Mouse (Mus musculus) lung, embryonic 16.5 days (tissue): ENCODE results near the gene Sema7a. TPM values are rescaled to one million over a fixed set of nuclear protein-coding genes. Genes with fewer than 3 reads are reported as not detected.
A peak's percentile ranks its signal among the peaks of the same experiment; 100 is the strongest.

Experiments used
- ATAC-seq: fragments of 200-750 bp; cut with Nextera tagmentation; 2 replicates; pipeline ENCODE4 v1.8.0; 2017; ENCODE audit warnings: low read depth, mild to moderate bottlenecking, moderate library complexity
- H3K27ac ChIP-seq: fragments of 300-500 bp; sonication (generic); 2 replicates; pipeline ENCODE4 v1.5.1; 2014; ENCODE audit warnings: mild to moderate bottlenecking, control low read depth, low read length
- H3K27me3 ChIP-seq: fragments of 300-500 bp; sonication (generic); 2 replicates; pipeline ENCODE4 v1.6.1; 2014; ENCODE audit warnings: low read depth, low read length, mixed read lengths; ENCODE audit not compliant: control insufficient read depth, insufficient read depth
- H3K36me3 ChIP-seq: fragments of 300-500 bp; sonication (generic); 2 replicates; pipeline ENCODE4 v1.6.1; 2014; ENCODE audit warnings: low read length; ENCODE audit not compliant: control insufficient read depth, insufficient read depth
- H3K4me1 ChIP-seq: fragments of 300-500 bp; sonication (generic); replicated peaks from 2 replicates; pipeline ENCODE4 v1.6.1; 2014; ENCODE audit warnings: low read length, mixed read lengths; ENCODE audit not compliant: control insufficient read depth, insufficient read depth
- H3K4me2 ChIP-seq: fragments of 300-500 bp; sonication (generic); 2 replicates; pipeline ENCODE4 v1.6.1; 2014; ENCODE audit warnings: low read depth, low read length, control low read depth
- H3K4me3 ChIP-seq: fragments of 300-500 bp; sonication (generic); 2 replicates; pipeline ENCODE4 v1.5.1; 2014; ENCODE audit warnings: mild to moderate bottlenecking, low read length, control low read depth
- H3K9ac ChIP-seq: fragments of 300-500 bp; sonication (generic); 2 replicates; pipeline ENCODE4 v1.6.1; 2014; ENCODE audit warnings: low read length, control low read depth
- H3K9me3 ChIP-seq: fragments of 300-500 bp; sonication (generic); 2 replicates; pipeline ENCODE4 v1.6.1; 2016; ENCODE audit warnings: low read length; ENCODE audit not compliant: control insufficient read depth
- WGBS: fragments of 180-500 bp; shearing (Covaris S2); extraction: QIAGEN DNeasy Blood & Tissue Kit; methylation state at CpG from one replicate; pipeline ENCODE4 v1.1.7; 2014; 5-methylcytosine and 5-hydroxymethylcytosine counted together
- polyA plus RNA-seq: library from polyadenylated mRNA; unstranded; fragments of >200 nt; fragmentation: Nextera tagmentation; extraction: Ambion mirVana; gene quantifications from 2 replicates; pipeline ENCODE4 v1.2.1, GENCODE M21; 2015

Gene Sema7a
- polyA plus RNA-seq, 1 experiment from 2014 or later: 0.74 TPM

- Histone ChIP-seq H3K9me3 (no peaks in the 10 kb centered on the region), H3K36me3 (no peaks in the 10 kb centered on the region), H3K4me1 (no peaks in the 10 kb centered on the region), H3K9ac (no peak overlapping the region), H3K27me3 (no peaks in the 10 kb centered on the region), H3K4me2 (no peak overlapping the region), H3K4me3 (no peak overlapping the region), H3K27ac (no peak overlapping the region)
- no peak for ATAC-seq
- 72% methylated on average over 10 of the region's 10 CpGs for WGBS
Measured at GRCm38 (mm10) chr9:57980570-57980969, 40.7 kb downstream of the Sema7a start.

- no peak for ATAC-seq
- Histone ChIP-seq H3K4me2 (no peak overlapping the region), H3K27me3 (no peaks in the 10 kb centered on the region), H3K9me3 (no peaks in the 10 kb centered on the region), H3K27ac (no peak overlapping the region), H3K4me3 (no peak overlapping the region), H3K4me1 (no peaks in the 10 kb centered on the region), H3K36me3 (no peaks in the 10 kb centered on the region), H3K9ac (no peak overlapping the region)
- WGBS: 85% methylated on average over 8 of the region's 8 CpGs
Measured at GRCm38 (mm10) chr9:57985304-57985703, 45.4 kb downstream of the Sema7a start.

- H3K36me3 ChIP-seq: no peaks in the 10 kb centered on the region
- no peak overlapping the region for H3K4me3 ChIP-seq
Measured at GRCm38 (mm10) chr9:57986293-57986692, 46.4 kb downstream of the Sema7a start.

GRCm38 (mm10) chr9:57988098-57988497, 48.2 kb downstream of the Sema7a start:
- no peaks in the 10 kb centered on the region for H3K9me3 ChIP-seq
- no peaks in the 10 kb centered on the region for H3K36me3 ChIP-seq
- no peaks in the 10 kb centered on the region for H3K27me3 ChIP-seq
- no peak overlapping the region for H3K9ac ChIP-seq
- no peak overlapping the region for H3K27ac ChIP-seq
- H3K4me1 ChIP-seq: no peaks in the 10 kb centered on the region
- H3K4me2 ChIP-seq: no peak overlapping the region
- 80% methylated on average over 2 of the region's 2 CpGs for WGBS
- no peak for ATAC-seq
- no peak overlapping the region for H3K4me3 ChIP-seq

More at GRCm38 (mm10) chr9:57986293-57986692, 46.4 kb downstream of the Sema7a start:
- H3K9ac ChIP-seq: no peak overlapping the region
- no peaks in the 10 kb centered on the region for H3K9me3 ChIP-seq
- H3K4me2 ChIP-seq: no peak overlapping the region
- no peak for ATAC-seq
- WGBS: 51% methylated on average over 7 of the region's 7 CpGs
- no peaks in the 10 kb centered on the region for H3K27me3 ChIP-seq
- no peak overlapping the region for H3K27ac ChIP-seq
- no peaks in the 10 kb centered on the region for H3K4me1 ChIP-seq

- Histone ChIP-seq H3K4me3 (no peak overlapping the region), H3K4me1 (no peaks in the 10 kb centered on the region), H3K27ac (no peak overlapping the region), H3K36me3 (no peaks in the 10 kb centered on the region), H3K9me3 (no peaks in the 10 kb centered on the region), H3K9ac (no peak overlapping the region), H3K4me2 (no peak overlapping the region), H3K27me3 (no peaks in the 10 kb centered on the region)
- 83% methylated on average over 6 of the region's 6 CpGs for WGBS
- no peak for ATAC-seq
Measured at GRCm38 (mm10) chr9:57989309-57989708, 49.4 kb downstream of the Sema7a start.

GRCm38 (mm10) chr9:57990438-57991110, 50.7 kb downstream of the Sema7a start:
- no peak for ATAC-seq

GRCm38 (mm10) chr9:57992060-57992459, 52.1 kb downstream of the Sema7a start:
- H3K27ac ChIP-seq: no peak overlapping the region
- 74% methylated on average over 3 of the region's 3 CpGs for WGBS
- ATAC-seq: no peak
- no peaks in the 10 kb centered on the region for H3K36me3 ChIP-seq
- H3K9ac ChIP-seq: no peak overlapping the region
- H3K27me3 ChIP-seq: peaks cover 4% of the 10 kb centered on the region
- H3K4me1 ChIP-seq: no peaks in the 10 kb centered on the region
- H3K4me3 ChIP-seq: no peak overlapping the region
- no peak overlapping the region for H3K4me2 ChIP-seq
- H3K9me3 ChIP-seq: no peaks in the 10 kb centered on the region

More at GRCm38 (mm10) chr9:57990438-57991110, 50.7 kb downstream of the Sema7a start:
- Histone ChIP-seq H3K4me2 (no peak overlapping the region), H3K4me1 (no peaks in the 10 kb centered on the region), H3K4me3 (no peak overlapping the region), H3K27me3 (no peaks in the 10 kb centered on the region), H3K9me3 (no peaks in the 10 kb centered on the region), H3K36me3 (no peaks in the 10 kb centered on the region), H3K9ac (no peak overlapping the region), H3K27ac (no peak overlapping the region)
- WGBS: 21% methylated on average over 10 of the region's 10 CpGs

- peaks cover 8% of the 10 kb centered on the region for H3K27me3 ChIP-seq
- peak; percentile 46; the same call in 1 of the 2 replicates for ATAC-seq
- no peak overlapping the region for H3K4me2 ChIP-seq
- peaks cover 5% of the 10 kb centered on the region for H3K4me1 ChIP-seq
- H3K27ac ChIP-seq: peak overlapping the region; percentile 52
- H3K36me3 ChIP-seq: no peaks in the 10 kb centered on the region
- WGBS: 56% methylated on average over 8 of the region's 8 CpGs
- 0 out of 2 replicates have a peak overlapping the region, but pooled peaks have one; percentile 3 for H3K9ac ChIP-seq
- no peak overlapping the region for H3K4me3 ChIP-seq
- H3K9me3 ChIP-seq: no peaks in the 10 kb centered on the region
Measured at GRCm38 (mm10) chr9:57992781-57993591, 53.1 kb downstream of the Sema7a start.

- Histone ChIP-seq H3K27ac (no peak overlapping the region), H3K9me3 (no peaks in the 10 kb centered on the region), H3K4me3 (no peak overlapping the region), H3K4me1 (peaks cover 8% of the 10 kb centered on the region), H3K36me3 (no peaks in the 10 kb centered on the region), H3K9ac (no peak overlapping the region), H3K27me3 (peaks cover 8% of the 10 kb centered on the region), H3K4me2 (no peak overlapping the region)
- WGBS: 35% methylated on average over 4 of the region's 4 CpGs
- no peak for ATAC-seq
Measured at GRCm38 (mm10) chr9:57995282-57995681, 55.4 kb downstream of the Sema7a start.
